ENCODE assay signal across 23 mouse cellular contexts in genomic region chr9:5356801-5357200, GRCm38 (mm10). TPM values are rescaled to one million over a fixed set of nuclear protein-coding genes. Genes with fewer than 3 reads are reported as not detected.
A peak's percentile ranks its signal among the peaks of the same experiment; 100 is the strongest.
DNase-seq lines count a peak whose midpoint lies in the region; TF ChIP-seq lines count a peak whose summit lies in the region.
"Had no signal": no experiment of that assay in that cellular context is flagged by ENCODE, and none has a peak within 500 bp of the region (broad histone marks: within the 10 kb centered on the region; RNA-seq: fewer than 3 reads in every experiment).

No protein-coding gene starts in this region.

- no peak for TF ChIP-seq POLR2A in kidney, adult 2 months (IDR thresholded peaks at IDR 0.05; ENCODE audit: low read depth, low read length)

- TF ChIP-seq CTCF in kidney, adult 2 months (conservative IDR thresholded peaks at IDR 0.05; ENCODE audit: insufficient read depth, insufficient read length, low read depth, low read length): no peak

- peak; percentile 40 to 62 for DNase-seq in heart, adult 18-20 months
- DNase-seq in heart, postnatal 25 days (ENCODE audit: low spot score): no peak
- peak; percentile 50 to 57 for DNase-seq in urinary bladder, postnatal 36 days (ENCODE audit: low spot score in 2 of 2)
- no peak for DNase-seq in urinary bladder, postnatal 4 days (ENCODE audit: low spot score in 2 of 2)
- DNase-seq in fibroblast of lung, adult 2 months (ENCODE audit: low read depth): peak; percentile 18
- DNase-seq in left cerebral cortex, postnatal 14 days (ENCODE audit: low spot score in 2 of 2): no peak
- DNase-seq in kidney, adult 2 months: no peak
- DNase-seq: cerebellum, adult 11-12 months; cerebellum, postnatal 14 days; embryo, embryonic 11 days; gastrocnemius, adult 2 months; heart, postnatal 36 days; kidney, postnatal 36 days; layer of hippocampus, adult 9-11 months; right cerebral cortex, adult 18-20 months; thymus, postnatal 14 days had no signal

- intact Hi-C loops in heart, postnatal 25 days (cut with DNase I): no loop called here
- intact Hi-C loops in left cerebral cortex, postnatal 14 days (cut with DNase I): no loop called here

- H3K27me3 ChIP-seq in kidney, adult 2 months (replicated peaks; ENCODE audit: control insufficient read depth, insufficient read depth, low read length): no peaks in the 10 kb centered on the region
- H3K27me3 ChIP-seq: heart, embryonic 12.5 days; neural tube, embryonic 12.5 days had no signal

- no peak overlapping the region for H3K27ac ChIP-seq in kidney, adult 2 months (ENCODE audit: insufficient read depth, low read depth, low read length)
- H3K27ac ChIP-seq: forebrain, embryonic 10.5 days; hindbrain, embryonic 14.5 days; macrophage; neural tube, embryonic 12.5 days had no signal

- no peaks in the 10 kb centered on the region for H3K36me3 ChIP-seq in kidney, adult 2 months (ENCODE audit: control insufficient read depth, insufficient read depth, low read length)
- H3K36me3 ChIP-seq: forebrain, embryonic 10.5 days; G1E; heart, embryonic 12.5 days; neural tube, embryonic 12.5 days had no signal

- H3K4me1 ChIP-seq in kidney, adult 2 months (ENCODE audit: control insufficient read depth, insufficient read depth, low read length): no peaks in the 10 kb centered on the region
- H3K4me1 ChIP-seq: forebrain, embryonic 10.5 days; heart, embryonic 12.5 days; neural tube, embryonic 12.5 days had no signal

- no peak overlapping the region for H3K4me3 ChIP-seq in kidney, adult 2 months (ENCODE audit: insufficient read depth, low read depth, low read length)
- H3K4me3 ChIP-seq: forebrain, embryonic 10.5 days; gastrocnemius, adult 2 months; heart, embryonic 12.5 days; neural tube, embryonic 12.5 days had no signal

RNA-seq across cellular contexts. Expression of gene Casp12, which starts 11.6 kb away (rescaled TPM):
- total RNA-seq in heart, adult 18-20 months (2021): 1 to 10 TPM; 3.9 to 4.4 TPM
- total RNA-seq in heart, postnatal 25 days (2021): 1 to 10 TPM; 4.2 to 5.3 TPM
- 1 to 10 TPM in 1 of 2 experiments, under 1 TPM in 1; 0.80 to 1.5 TPM for total RNA-seq in left cerebral cortex, postnatal 14 days (2021)
- 0.88 and 1.4 TPM in 2 replicates for polyA plus RNA-seq in kidney, adult 2 months (2012; rRNA removed)
- polyA plus RNA-seq: forebrain, embryonic 10.5 days; G1E; limb, embryonic 11.5 days had no signal

RNA-seq across cellular contexts. Expression of gene Casp4, which starts 48.2 kb away (rescaled TPM):
- total RNA-seq in heart, adult 18-20 months (2021): 1 to 10 TPM; 3.0 TPM
- total RNA-seq in heart, postnatal 25 days (2021): 1 to 10 TPM; 2.8 to 3.2 TPM
- 1 to 10 TPM in 1 of 2 experiments, under 1 TPM in 1; 0.17 to 1.5 TPM for total RNA-seq in left cerebral cortex, postnatal 14 days (2021)
- polyA plus RNA-seq in kidney, adult 2 months (2012; rRNA removed): 1.7 and 2.0 TPM in 2 replicates
- total RNA-seq: G1E had no signal
- polyA plus RNA-seq: forebrain, embryonic 10.5 days; G1E had no signal

RNA-seq across cellular contexts. Expression of gene Casp1, which starts 58.5 kb away (rescaled TPM):
- 1 to 10 TPM; 1.5 to 1.6 TPM for total RNA-seq in heart, adult 18-20 months (2021)
- 1 to 10 TPM in 1 of 2 experiments, under 1 TPM in 1; 0.94 to 1.5 TPM for total RNA-seq in heart, postnatal 25 days (2021)
- 1 to 10 TPM in 1 of 2 experiments, under 1 TPM in 1; 0.77 to 1.3 TPM for total RNA-seq in left cerebral cortex, postnatal 14 days (2021)
- 0.30 and 0.61 TPM in 2 replicates for polyA plus RNA-seq in kidney, adult 2 months (2012; rRNA removed)
- total RNA-seq: G1E had no signal
- polyA plus RNA-seq: G1E had no signal

Comparison
In these comparisons a context has a peak if more than half of its experiments do, and no peak if none do; other contexts are left out.
1. DNase-seq: peak in heart, adult 18-20 months (2 of 2), urinary bladder, postnatal 36 days (2 of 2) and fibroblast of lung, adult 2 months (single experiment); none in heart, postnatal 25 days (single experiment), urinary bladder, postnatal 4 days (0 of 2), left cerebral cortex, postnatal 14 days (0 of 2) and kidney, adult 2 months (single experiment).